Mouse (Mus musculus): ENCODE data around the gene Cog7. TPM values are rescaled to one million over a fixed set of nuclear protein-coding genes. Genes with fewer than 3 reads are reported as not detected.

Gene Cog7
- polyA plus RNA-seq, 1 experiment, result 45.1 TPM

GRCm38 (mm10) chr7:121931246-121931645 lies 50.3 kb downstream of the Cog7 start:
- Histone ChIP-seq H3K4me1 (ENCODE audit: control insufficient read depth, insufficient read depth, low read length) (no peaks in the 10 kb centered on the region), H3K27ac (ENCODE audit: control insufficient read depth, insufficient read depth, low read depth, low read length) (no peak overlapping the region), H3K36me3 (ENCODE audit: control insufficient read depth, insufficient read depth, low read length) (no peaks in the 10 kb centered on the region; the same call in 1 of the 2 replicates), H3K4me3 (ENCODE audit: control insufficient read depth, low read depth, low read length) (no peak overlapping the region), H3K27me3 (ENCODE audit: control insufficient read depth, insufficient read depth, low read length) (no peaks in the 10 kb centered on the region)
- TF ChIP-seq POLR2A (IDR thresholded peaks at IDR 0.05; ENCODE audit: control insufficient read depth, low read depth, low read length) (no peak), CTCF (IDR thresholded peaks at IDR 0.05; ENCODE audit: control insufficient read depth, insufficient read depth, insufficient replicate concordance, low read depth, low read length) (no peak)

- TF ChIP-seq POLR2A (IDR thresholded peaks at IDR 0.05; ENCODE audit: control insufficient read depth, low read depth, low read length) (no peak), CTCF (IDR thresholded peaks at IDR 0.05; ENCODE audit: control insufficient read depth, insufficient read depth, insufficient replicate concordance, low read depth, low read length) (no peak)
Measured at GRCm38 (mm10) chr7:121927882-121928281, 53.6 kb downstream of the Cog7 start.

GRCm38 (mm10) chr7:121924361-121924760 lies 57.1 kb downstream of the Cog7 start:
- Histone ChIP-seq H3K27ac (ENCODE audit: control insufficient read depth, insufficient read depth, low read depth, low read length) (no peak overlapping the region), H3K4me3 (ENCODE audit: control insufficient read depth, low read depth, low read length) (no peak overlapping the region), H3K4me1 (ENCODE audit: control insufficient read depth, insufficient read depth, low read length) (no peaks in the 10 kb centered on the region), H3K36me3 (ENCODE audit: control insufficient read depth, insufficient read depth, low read length) (peaks cover 2% of the 10 kb centered on the region; the same call in 1 of the 2 replicates), H3K27me3 (ENCODE audit: control insufficient read depth, insufficient read depth, low read length) (no peaks in the 10 kb centered on the region)
- TF ChIP-seq POLR2A (IDR thresholded peaks at IDR 0.05; ENCODE audit: control insufficient read depth, low read depth, low read length), result no peak

More at GRCm38 (mm10) chr7:121927882-121928281, 53.6 kb downstream of the Cog7 start:
- no peak overlapping the region for H3K4me3 ChIP-seq (ENCODE audit: control insufficient read depth, low read depth, low read length)
- H3K27me3 ChIP-seq (ENCODE audit: control insufficient read depth, insufficient read depth, low read length), result no peaks in the 10 kb centered on the region
- H3K4me1 ChIP-seq (ENCODE audit: control insufficient read depth, insufficient read depth, low read length), result no peaks in the 10 kb centered on the region
- no peak overlapping the region for H3K27ac ChIP-seq (ENCODE audit: control insufficient read depth, insufficient read depth, low read depth, low read length)
- peaks cover 2% of the 10 kb centered on the region; the same call in 1 of the 2 replicates for H3K36me3 ChIP-seq (ENCODE audit: control insufficient read depth, insufficient read depth, low read length)

GRCm38 (mm10) chr7:121913944-121914343 lies 67.6 kb downstream of the Cog7 start:
- TF ChIP-seq POLR2A (IDR thresholded peaks at IDR 0.05; ENCODE audit: control insufficient read depth, low read depth, low read length) (no peak), CTCF (IDR thresholded peaks at IDR 0.05; ENCODE audit: control insufficient read depth, insufficient read depth, insufficient replicate concordance, low read depth, low read length) (no peak)
- no peak overlapping the region for H3K4me3 ChIP-seq (ENCODE audit: control insufficient read depth, low read depth, low read length)
- H3K36me3 ChIP-seq (ENCODE audit: control insufficient read depth, insufficient read depth, low read length), result no peaks in the 10 kb centered on the region
- H3K4me1 ChIP-seq (ENCODE audit: control insufficient read depth, insufficient read depth, low read length), result no peaks in the 10 kb centered on the region
- no peaks in the 10 kb centered on the region for H3K27me3 ChIP-seq (ENCODE audit: control insufficient read depth, insufficient read depth, low read length)
- no peak overlapping the region for H3K27ac ChIP-seq (ENCODE audit: control insufficient read depth, insufficient read depth, low read depth, low read length)

GRCm38 (mm10) chr7:121912250-121912649 lies 69.3 kb downstream of the Cog7 start:
- no peak overlapping the region for H3K4me3 ChIP-seq (ENCODE audit: control insufficient read depth, low read depth, low read length)
- no peak overlapping the region for H3K27ac ChIP-seq (ENCODE audit: control insufficient read depth, insufficient read depth, low read depth, low read length)
- no peaks in the 10 kb centered on the region for H3K4me1 ChIP-seq (ENCODE audit: control insufficient read depth, insufficient read depth, low read length)
- TF ChIP-seq POLR2A (IDR thresholded peaks at IDR 0.05; ENCODE audit: control insufficient read depth, low read depth, low read length), result no peak
- TF ChIP-seq CTCF (IDR thresholded peaks at IDR 0.05; ENCODE audit: control insufficient read depth, insufficient read depth, insufficient replicate concordance, low read depth, low read length), result no peak
- H3K27me3 ChIP-seq (ENCODE audit: control insufficient read depth, insufficient read depth, low read length), result no peaks in the 10 kb centered on the region
- no peaks in the 10 kb centered on the region for H3K36me3 ChIP-seq (ENCODE audit: control insufficient read depth, insufficient read depth, low read length)

GRCm38 (mm10) chr7:121906879-121907278 lies 74.6 kb downstream of the Cog7 start:
- H3K36me3 ChIP-seq (ENCODE audit: control insufficient read depth, insufficient read depth, low read length), result no peaks in the 10 kb centered on the region
- TF ChIP-seq POLR2A (IDR thresholded peaks at IDR 0.05; ENCODE audit: control insufficient read depth, low read depth, low read length) (no peak), CTCF (IDR thresholded peaks at IDR 0.05; ENCODE audit: control insufficient read depth, insufficient read depth, insufficient replicate concordance, low read depth, low read length) (no peak)
- H3K27me3 ChIP-seq (ENCODE audit: control insufficient read depth, insufficient read depth, low read length), result no peaks in the 10 kb centered on the region

GRCm38 (mm10) chr7:121902757-121903411 lies 78.6 kb downstream of the Cog7 start:
- Histone ChIP-seq H3K27ac (ENCODE audit: control insufficient read depth, insufficient read depth, low read depth, low read length) (no peak overlapping the region), H3K36me3 (ENCODE audit: control insufficient read depth, insufficient read depth, low read length) (no peaks in the 10 kb centered on the region), H3K27me3 (ENCODE audit: control insufficient read depth, insufficient read depth, low read length) (no peaks in the 10 kb centered on the region), H3K4me3 (ENCODE audit: control insufficient read depth, low read depth, low read length) (no peak overlapping the region), H3K4me1 (ENCODE audit: control insufficient read depth, insufficient read depth, low read length) (no peaks in the 10 kb centered on the region)
- no peak for TF ChIP-seq CTCF (IDR thresholded peaks at IDR 0.05; ENCODE audit: control insufficient read depth, insufficient read depth, insufficient replicate concordance, low read depth, low read length)
- TF ChIP-seq POLR2A (IDR thresholded peaks at IDR 0.05; ENCODE audit: control insufficient read depth, low read depth, low read length), result no peak

More at GRCm38 (mm10) chr7:121906879-121907278, 74.6 kb downstream of the Cog7 start:
- H3K4me3 ChIP-seq (ENCODE audit: control insufficient read depth, low read depth, low read length), result no peak overlapping the region
- H3K27ac ChIP-seq (ENCODE audit: control insufficient read depth, insufficient read depth, low read depth, low read length), result no peak overlapping the region
- no peaks in the 10 kb centered on the region for H3K4me1 ChIP-seq (ENCODE audit: control insufficient read depth, insufficient read depth, low read length)

All from testis, adult 2 months (tissue).